Mouse (Mus musculus): Measurements from ENCODE around the gene Vrk3.

Gene Vrk3

GRCm38 (mm10) chr7:44819863-44820262, 71.7 kb downstream of the Vrk3 start:
- peak; percentile 14 for DNase-seq

- DNase-seq = no peak
Observed at GRCm38 (mm10) chr7:44820525-44820924, 72.3 kb downstream of the Vrk3 start.

DNA sequence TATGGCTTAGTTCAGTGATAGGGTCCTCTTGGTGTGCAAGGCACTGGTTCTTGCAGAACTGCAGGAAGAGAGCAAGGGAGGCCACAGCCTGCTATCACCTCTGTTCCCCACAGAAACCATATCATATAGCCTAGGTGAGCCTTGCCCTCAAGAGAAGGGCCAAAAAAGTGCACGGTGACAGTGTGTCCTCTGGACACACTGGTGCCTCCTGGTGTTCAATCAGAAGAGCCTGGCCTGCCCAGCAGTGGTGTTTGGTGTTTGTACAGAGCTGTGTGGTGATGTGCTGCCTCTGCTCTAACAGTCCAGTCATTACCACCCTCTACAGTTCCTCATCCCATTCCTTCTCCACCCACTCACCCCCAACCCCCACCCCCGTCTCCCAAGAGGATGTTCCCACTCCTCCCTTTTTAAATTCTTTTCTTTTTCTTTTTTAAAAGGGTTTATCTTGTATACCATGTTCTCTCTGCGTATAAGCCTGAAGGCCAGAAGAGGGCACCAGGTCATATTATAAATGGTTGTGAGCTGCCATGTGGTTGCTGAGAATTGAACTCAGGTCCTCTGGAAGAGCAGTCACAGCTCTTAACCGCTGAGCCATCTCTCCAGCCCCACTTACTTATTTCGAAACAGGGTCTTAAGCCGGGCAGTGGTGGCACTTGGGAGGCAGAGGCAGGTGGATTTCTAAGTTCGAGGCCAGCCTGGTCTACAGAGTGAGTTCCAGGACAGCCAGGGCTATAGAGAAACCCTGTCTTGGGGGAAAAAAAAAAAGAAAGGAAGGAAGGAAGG, 73.6 kb downstream of the Vrk3 start:
- DNase-seq = no peak

GRCm38 (mm10) chr7:44823409-44823808, 75.2 kb downstream of the Vrk3 start:
- DNase-seq = peak; percentile 2

DNA sequence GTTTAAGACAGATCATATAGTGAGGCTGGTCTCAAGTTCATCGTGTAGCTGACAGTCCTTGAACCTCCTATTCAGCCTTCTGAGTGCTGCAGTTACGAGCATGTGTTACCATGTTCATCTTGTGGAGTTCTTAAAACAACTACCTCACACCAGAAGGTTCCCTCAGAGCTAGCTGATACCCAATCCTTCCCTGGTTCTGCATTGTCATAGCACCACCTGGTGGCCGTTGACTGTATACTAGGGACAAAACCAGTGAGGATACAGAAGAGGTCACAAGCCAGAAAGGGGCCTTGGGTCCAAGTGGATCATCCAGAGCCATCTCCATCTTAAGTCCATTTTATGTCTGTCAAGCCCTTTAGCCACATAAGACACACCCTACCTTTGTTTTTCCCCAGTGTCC, 76.7 kb downstream of the Vrk3 start:
- DNase-seq = peak; percentile 72

DNA sequence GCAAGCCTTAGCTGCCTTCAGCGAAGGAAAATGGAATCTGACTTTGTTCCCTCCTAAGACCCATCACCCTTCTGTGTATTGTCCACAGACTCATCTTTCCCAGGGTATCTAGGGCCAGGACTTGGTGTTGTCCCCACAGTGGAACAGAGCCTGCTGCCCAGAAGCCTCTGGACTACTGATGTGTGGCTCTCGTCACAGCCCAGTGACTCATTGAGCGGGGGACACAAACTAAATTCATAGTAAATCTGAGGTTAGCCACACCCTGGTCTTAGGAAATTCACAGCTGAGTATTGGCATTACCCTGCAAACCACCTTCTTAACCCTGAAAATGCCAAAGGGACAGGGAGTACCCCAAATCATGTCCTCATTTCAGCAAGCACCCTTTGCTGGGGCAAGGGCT, 78.6 kb downstream of the Vrk3 start:
- DNase-seq = no peak

Data from cerebellum, adult 11-12 months (tissue).